Mouse (Mus musculus) heart, postnatal 36 days (tissue): ENCODE measurements at regions not wholly inside any gene's neighbourhood (a gene's known extent, or its start where the extent isn't known, plus 50 kb on each side); places are given as distances from the start of the nearest gene placed in this dataset.
A peak's percentile ranks its signal among the peaks of the same experiment; 100 is the strongest.

Source experiments
- DNase-seq, 2 experiments: peaks; one replicate each; pipeline ENCODE4 v3.0.0; 2021 to 2022
- intact Hi-C: fragments of 180-260 bp; cut with DNase I; formaldehyde crosslinking; loops from one replicate; pipeline ENCODE4 v1.15.1; 2025

GRCm38 (mm10) chr9:43929312-43930036 lies 113.7 kb upstream of the Thy1 start:
- intact Hi-C loops: no loop called here
- DNase-seq: no peak

- DNase-seq: no peak
- intact Hi-C loops: no loop called here
Measured at GRCm38 (mm10) chr9:43930037-43930404, 113.2 kb upstream of the Thy1 start.

GRCm38 (mm10) chr9:43930476-43930875 lies 112.7 kb upstream of the Thy1 start:
- intact Hi-C loops: no loop called here
- no peak for DNase-seq

GRCm38 (mm10) chr9:43934012-43934690 lies 109.0 kb upstream of the Thy1 start:
- no peak for DNase-seq

GRCm38 (mm10) chr9:43934691-43935064 lies 108.5 kb upstream of the Thy1 start:
- intact Hi-C loops: no loop called here
- DNase-seq: no peak

More at GRCm38 (mm10) chr9:43934012-43934690, 109.0 kb upstream of the Thy1 start:
- intact Hi-C loops: no loop called here

- intact Hi-C loops: no loop called here
- DNase-seq: no peak
Measured at GRCm38 (mm10) chr9:43939336-43939735, 103.8 kb upstream of the Thy1 start.

GRCm38 (mm10) chr9:43942147-43942546 lies 101.0 kb upstream of the Thy1 start:
- intact Hi-C loops: no loop called here
- no peak for DNase-seq

GRCm38 (mm10) chr9:43943522-43943921 lies 99.7 kb upstream of the Thy1 start:
- intact Hi-C loops: no loop called here
- no peak for DNase-seq

- DNase-seq: peak; percentile 7 to 9
- intact Hi-C loops: no loop called here
Measured at GRCm38 (mm10) chr9:43944816-43945741, 98.1 kb upstream of the Thy1 start.

GRCm38 (mm10) chr9:43945997-43946649 lies 97.1 kb upstream of the Thy1 start:
- no peak for DNase-seq
- intact Hi-C loops: no loop called here

- no peak for DNase-seq
- intact Hi-C loops: no loop called here
Measured at GRCm38 (mm10) chr9:43947089-43947488, 96.1 kb upstream of the Thy1 start.

GRCm38 (mm10) chr9:43947490-43948150 lies 95.6 kb upstream of the Thy1 start:
- intact Hi-C loops: no loop called here
- no peak for DNase-seq

- peak in 1 of 2 experiments; percentile 19 for DNase-seq
- intact Hi-C loops: loop anchor here (1.0 kb wide), 1 partner anchor 19 kb away; no protein-coding TSS in a partner anchor
Measured at GRCm38 (mm10) chr9:43953128-43953527, 90.1 kb upstream of the Thy1 start.

GRCm38 (mm10) chr9:43959541-43959940 lies 83.6 kb upstream of the Thy1 start:
- peak; percentile 37 to 48 for DNase-seq
- intact Hi-C loops: no loop called here

- DNase-seq: no peak
- intact Hi-C loops: no loop called here
Measured at GRCm38 (mm10) chr9:43961431-43961830, 81.8 kb upstream of the Thy1 start.

GRCm38 (mm10) chr9:43965171-43965570 lies 78.0 kb upstream of the Thy1 start:
- intact Hi-C loops: no loop called here
- DNase-seq: no peak

- no peak for DNase-seq
- intact Hi-C loops: no loop called here
Measured at GRCm38 (mm10) chr9:43965811-43966210, 77.4 kb upstream of the Thy1 start.

GRCm38 (mm10) chr9:43970043-43970795 lies 73.0 kb upstream of the Thy1 start:
- DNase-seq: no peak
- intact Hi-C loops: loop anchor here (2.0 kb wide), 1 partner anchor 49 kb away; no protein-coding TSS in a partner anchor

- intact Hi-C loops: loop anchor here (1.0 to 2.0 kb wide), 2 partner anchors 50 to 632 kb away; no protein-coding TSS in a partner anchor
- DNase-seq: peak in 1 of 2 experiments; percentile 20
Measured at GRCm38 (mm10) chr9:43970858-43971257, 72.3 kb upstream of the Thy1 start.
